Mouse (Mus musculus) midbrain, embryonic 10.5 days (tissue): Measurements from ENCODE around the gene Large2. TPM values are rescaled to one million over a fixed set of nuclear protein-coding genes. Genes with fewer than 3 reads are reported as not detected.
A peak's percentile ranks its signal among the peaks of the same experiment; 100 is the strongest.

Experiments
- DNase-seq: peaks from one replicate; pipeline ENCODE4 v3.0.0-alpha.2; 2017; ENCODE audit warnings: low spot score
- H3K27ac ChIP-seq: fragments of 300-500 bp; sonication (generic); replicated peaks from 2 replicates; pipeline ENCODE4 v1.5.1; 2016; ENCODE audit warnings: mild to moderate bottlenecking
- H3K27me3 ChIP-seq: fragments of 300-500 bp; sonication (generic); 2 replicates; pipeline ENCODE4 v1.6.1; 2016; ENCODE audit warnings: low read depth, mild to moderate bottlenecking; ENCODE audit not compliant: poor library complexity, severe bottlenecking
- H3K36me3 ChIP-seq: fragments of 300-500 bp; sonication (generic); 2 replicates; pipeline ENCODE4 v1.6.1; 2016; ENCODE audit warnings: mild to moderate bottlenecking, moderate library complexity
- H3K4me1 ChIP-seq: fragments of 300-500 bp; sonication (generic); 2 replicates; pipeline ENCODE4 v1.6.1; 2016
- H3K4me3 ChIP-seq: fragments of 300-500 bp; sonication (generic); 2 replicates; pipeline ENCODE4 v1.5.1; 2016; ENCODE audit warnings: mild to moderate bottlenecking, moderate library complexity
- H3K9me3 ChIP-seq: fragments of 300-500 bp; sonication (generic); replicated peaks from 2 replicates; pipeline ENCODE4 v1.6.1; 2016; ENCODE audit warnings: mild to moderate bottlenecking
- WGBS: fragments of 180-500 bp; shearing (Covaris S2); methylation state at CpG from one replicate; pipeline ENCODE4 v1.1.7; 2016; 5-methylcytosine and 5-hydroxymethylcytosine counted together
- microRNA-seq: library from miRNA; unstranded; fragments of <30 nt; microRNA quantifications from one replicate; pipeline ENCODE4, GENCODE M21; 2017
- polyA plus RNA-seq: library from polyadenylated mRNA; unstranded; fragments of >200 nt; fragmentation: Nextera tagmentation; extraction: Ambion mirVana; gene quantifications from 2 replicates; pipeline ENCODE4 v1.2.1, GENCODE M21; 2016

Gene Large2
- polyA plus RNA-seq, 1 experiment from 2014 or later = 25.6 TPM

DNA sequence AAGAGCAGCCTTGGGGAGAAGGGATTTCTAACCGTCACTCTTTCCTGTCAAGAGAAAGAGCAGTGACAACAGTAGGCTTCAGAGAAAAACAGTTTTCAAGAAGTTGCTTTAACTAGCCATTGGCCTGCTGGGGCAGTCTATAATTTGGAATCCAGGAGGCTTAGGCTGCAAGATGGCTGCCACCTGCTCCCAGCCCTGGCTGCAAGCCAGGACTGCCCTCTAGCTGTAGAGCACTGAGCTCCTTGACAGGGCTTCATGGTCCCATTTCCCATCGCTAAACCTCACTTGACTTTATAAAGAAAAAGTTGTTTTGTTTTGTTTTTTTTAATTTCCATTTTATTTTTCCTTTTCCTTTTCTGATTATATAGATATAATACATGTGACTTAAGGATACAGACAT, 43.3 kb downstream of the Large2 start:
- WGBS = 86% methylated on average over 2 of the region's 2 CpGs
- Histone ChIP-seq H3K4me1 (no peaks in the 10 kb centered on the region), H3K27ac (no peak overlapping the region), H3K9me3 (no peaks in the 10 kb centered on the region), H3K4me3 (no peak overlapping the region), H3K27me3 (no peaks in the 10 kb centered on the region), H3K36me3 (peaks cover 93% of the 10 kb centered on the region)
- DNase-seq = no peak

DNA sequence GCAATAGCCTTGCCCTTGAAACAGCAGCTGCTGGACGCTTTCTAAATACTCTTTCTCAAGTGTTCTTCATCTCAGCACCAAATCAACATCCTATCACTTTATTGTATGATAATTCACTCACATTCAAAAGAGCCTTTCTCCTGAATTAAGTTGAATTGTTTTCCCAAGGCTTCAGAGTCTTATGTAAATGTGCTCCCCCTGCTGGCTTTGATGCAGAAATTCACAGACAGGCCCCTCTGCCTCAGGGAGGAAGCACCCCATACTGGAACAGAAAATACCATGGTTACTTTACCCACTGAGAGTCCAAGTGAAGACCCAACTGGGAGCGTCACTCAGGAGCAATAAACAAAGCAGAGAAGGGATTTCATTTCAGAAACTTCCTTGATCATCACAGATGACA, 43.8 kb downstream of the Large2 start:
- peak; percentile 14 for DNase-seq
- WGBS = 54% methylated on average over 2 of the region's 2 CpGs
- Histone ChIP-seq H3K9me3 (no peaks in the 10 kb centered on the region), H3K27me3 (no peaks in the 10 kb centered on the region), H3K4me1 (no peaks in the 10 kb centered on the region), H3K36me3 (peaks cover 97% of the 10 kb centered on the region), H3K27ac (no peak overlapping the region), H3K4me3 (no peak overlapping the region)

DNA sequence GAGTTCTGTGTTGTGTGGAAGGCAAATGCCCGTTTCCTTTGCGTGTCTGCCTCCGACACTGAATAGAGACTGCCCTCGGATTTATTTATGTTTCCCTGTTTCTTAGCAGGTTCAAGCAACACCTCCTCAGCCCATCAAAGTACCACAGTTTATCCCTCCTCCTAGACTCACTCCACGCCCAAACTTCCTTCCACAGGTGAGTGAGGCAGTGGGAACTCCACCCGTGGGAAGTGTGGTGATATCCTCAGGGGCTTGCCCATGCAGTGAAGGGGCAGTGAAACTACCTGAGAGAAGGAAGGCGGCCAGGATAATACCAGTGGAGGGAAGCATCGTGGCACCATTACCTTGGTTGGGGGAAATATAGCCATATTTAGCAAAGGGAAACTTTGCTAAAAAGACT, 46.5 kb downstream of the Large2 start:
- Histone ChIP-seq H3K27me3 (no peaks in the 10 kb centered on the region), H3K36me3 (peaks cover 94% of the 10 kb centered on the region), H3K4me3 (no peak overlapping the region), H3K4me1 (no peaks in the 10 kb centered on the region), H3K27ac (no peak overlapping the region), H3K9me3 (no peaks in the 10 kb centered on the region)
- no peak for DNase-seq
- 94% methylated on average over 8 of the region's 8 CpGs for WGBS

DNA sequence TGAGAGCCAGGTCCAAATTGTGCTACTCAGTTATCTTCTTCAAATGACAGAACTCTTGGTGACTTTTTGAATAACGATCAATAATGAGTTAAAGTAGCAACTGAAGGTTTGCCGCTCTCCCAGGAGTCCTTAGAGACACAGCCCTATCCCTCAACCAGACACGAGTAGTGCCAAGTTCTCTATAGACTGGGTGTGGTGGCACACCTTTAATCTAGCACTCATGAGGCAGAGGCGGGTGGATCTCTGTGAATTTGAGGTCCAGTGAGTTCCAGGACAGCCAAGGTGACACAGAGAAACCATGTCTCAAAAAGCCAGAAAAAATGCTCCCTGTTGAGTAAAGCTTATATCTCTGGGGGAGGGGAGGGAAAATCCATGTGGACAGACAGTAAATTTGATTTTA, 47.1 kb downstream of the Large2 start:
- Histone ChIP-seq H3K4me3 (no peak overlapping the region), H3K9me3 (no peaks in the 10 kb centered on the region), H3K27me3 (no peaks in the 10 kb centered on the region), H3K27ac (no peak overlapping the region), H3K36me3 (peaks cover 95% of the 10 kb centered on the region), H3K4me1 (no peaks in the 10 kb centered on the region)
- DNase-seq = no peak
- WGBS = 92% methylated on average over 4 of the region's 4 CpGs

DNA sequence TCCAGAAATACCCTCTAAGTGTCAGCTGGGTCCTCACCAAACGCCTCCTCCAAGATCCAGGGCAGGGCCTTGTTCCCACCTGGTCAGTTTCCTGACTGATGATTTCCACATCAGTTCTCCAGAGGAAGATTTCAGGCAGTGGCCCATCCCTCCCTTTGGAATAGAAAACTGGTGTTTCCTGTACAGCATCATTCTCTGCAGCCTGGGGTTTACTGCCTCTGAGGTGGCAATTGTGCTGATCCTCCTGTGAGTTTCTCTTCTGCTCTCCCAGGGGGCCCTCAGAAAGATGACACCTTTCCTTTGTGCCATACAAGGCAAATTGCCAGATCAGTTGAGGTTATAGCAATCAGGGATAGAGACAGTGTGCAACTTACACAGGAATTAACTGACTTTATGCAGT, 48.4 kb downstream of the Large2 start:
- H3K27me3 ChIP-seq = no peaks in the 10 kb centered on the region
- H3K36me3 ChIP-seq = peaks cover 95% of the 10 kb centered on the region
- 78% methylated on average over 1 of the region's 1 CpGs for WGBS
- H3K27ac ChIP-seq = no peak overlapping the region
- no peak overlapping the region for H3K4me3 ChIP-seq
- no peaks in the 10 kb centered on the region for H3K4me1 ChIP-seq
- no peak for DNase-seq
- H3K9me3 ChIP-seq = no peaks in the 10 kb centered on the region

DNA sequence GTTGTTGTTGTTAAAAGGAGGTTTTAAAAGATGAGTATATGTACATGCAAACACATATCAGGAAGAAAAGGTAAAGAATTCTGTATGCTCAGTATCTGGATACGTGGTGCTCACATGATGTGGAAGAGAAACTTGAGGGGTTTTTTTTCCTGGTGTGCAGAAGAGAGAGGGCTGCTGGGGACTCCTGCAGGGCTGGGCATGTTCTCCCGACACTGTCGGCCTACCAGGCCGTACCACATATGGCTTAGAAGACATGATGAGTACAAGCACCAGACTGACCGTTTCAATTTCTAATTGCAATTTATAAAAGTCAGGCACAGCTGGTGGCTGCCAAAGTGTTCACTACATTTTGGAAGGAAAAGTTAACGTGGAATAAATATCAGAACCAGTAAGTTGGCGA, 49.0 kb downstream of the Large2 start:
- 92% methylated on average over 7 of the region's 7 CpGs for WGBS
- no peak overlapping the region for H3K4me3 ChIP-seq
- peaks cover 95% of the 10 kb centered on the region for H3K36me3 ChIP-seq
- H3K27ac ChIP-seq = no peak overlapping the region
- no peaks in the 10 kb centered on the region for H3K9me3 ChIP-seq
- no peaks in the 10 kb centered on the region for H3K27me3 ChIP-seq
- H3K4me1 ChIP-seq = no peaks in the 10 kb centered on the region
- DNase-seq = no peak

DNA sequence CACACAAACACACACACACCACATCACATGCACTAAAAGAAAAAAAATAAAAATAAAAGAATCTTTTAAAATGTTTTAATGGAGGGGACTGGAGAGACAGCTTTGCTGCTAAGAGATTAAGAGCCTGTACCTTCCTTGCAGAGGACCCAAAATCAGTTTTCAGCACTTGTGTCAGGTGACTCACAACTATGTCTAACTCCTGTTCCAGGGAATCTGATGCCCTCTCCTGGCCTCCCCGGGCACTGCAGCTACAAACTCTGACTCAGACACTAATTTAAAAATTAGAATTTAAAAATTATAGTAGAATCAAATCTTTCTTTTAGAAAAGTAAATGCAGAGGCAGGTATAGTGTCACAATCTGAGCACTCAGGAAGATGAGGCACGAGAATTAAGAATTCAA, 52.0 kb downstream of the Large2 start:
- DNase-seq = peak; percentile 14
- no peaks in the 10 kb centered on the region for H3K9me3 ChIP-seq
- H3K4me3 ChIP-seq = no peak overlapping the region
- WGBS = 85% methylated on average over 2 of the region's 2 CpGs
- no peak overlapping the region for H3K27ac ChIP-seq
- peaks cover 77% of the 10 kb centered on the region for H3K36me3 ChIP-seq
- no peaks in the 10 kb centered on the region for H3K27me3 ChIP-seq
- H3K4me1 ChIP-seq = no peaks in the 10 kb centered on the region

DNA sequence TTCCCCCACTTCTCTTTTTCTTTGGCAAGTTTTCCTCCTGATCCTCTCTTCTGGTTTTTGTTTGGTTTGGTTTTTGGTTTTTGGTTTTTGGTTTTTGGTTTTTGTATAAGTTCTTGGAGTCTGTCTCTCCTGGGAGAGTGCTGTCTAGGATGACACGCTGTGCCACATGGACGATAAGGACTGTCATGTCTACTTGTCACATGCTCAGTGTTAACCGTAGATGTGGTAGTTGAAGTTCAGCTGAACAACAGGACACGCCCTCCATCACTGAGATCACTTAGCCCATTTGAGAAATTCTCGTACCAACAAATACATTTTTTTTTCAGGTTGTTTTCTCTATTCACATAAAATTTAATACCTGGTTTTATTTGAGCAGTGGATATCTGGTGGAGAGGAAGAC, 57.4 kb downstream of the Large2 start:
- H3K36me3 ChIP-seq = peaks cover 35% of the 10 kb centered on the region
- H3K4me3 ChIP-seq = no peak overlapping the region
- no peak overlapping the region for H3K27ac ChIP-seq
- H3K9me3 ChIP-seq = no peaks in the 10 kb centered on the region
- 91% methylated on average over 5 of the region's 5 CpGs for whole genome bisulfite sequencing
- no peaks in the 10 kb centered on the region for H3K4me1 ChIP-seq
- no peaks in the 10 kb centered on the region for H3K27me3 ChIP-seq
- DNase-seq = no peak

DNA sequence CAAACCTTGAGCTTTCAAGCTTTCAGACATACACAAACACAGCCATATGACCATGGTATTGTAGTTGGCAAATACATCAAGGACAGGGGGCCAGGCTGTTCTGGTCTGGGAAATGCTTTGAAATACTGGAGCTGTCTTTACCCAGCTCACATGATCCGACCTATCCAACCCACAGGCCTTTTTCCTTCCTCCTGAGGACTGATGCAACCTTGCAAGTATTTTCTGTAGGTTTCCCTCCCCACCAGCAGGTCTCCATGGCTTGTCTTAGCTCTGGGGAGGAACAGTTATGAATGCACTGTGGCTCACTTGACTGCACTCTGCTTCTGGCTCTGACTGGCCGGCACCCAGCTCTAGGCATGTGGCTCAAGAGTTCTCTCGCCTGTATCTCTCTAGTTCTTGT, 58.0 kb downstream of the Large2 start:
- Histone ChIP-seq H3K36me3 (peaks cover 29% of the 10 kb centered on the region), H3K4me1 (no peaks in the 10 kb centered on the region), H3K27ac (no peak overlapping the region), H3K9me3 (no peaks in the 10 kb centered on the region), H3K27me3 (no peaks in the 10 kb centered on the region), H3K4me3 (no peak overlapping the region)
- 79% methylated on average over 3 of the region's 3 CpGs for WGBS
- DNase-seq = no peak

Small RNAs within 50 kb of the gene (microRNA-seq; reads per million reads assigned to microRNA genes)
- gene Mir7000 = not detected

Other genes with a start within 250 kb of the Large2 start
- gene Pex16, start 193 bp downstream of the Large2 start, polyA plus RNA-seq = 26.1 and 27.1 TPM in 2 replicates
- 4.1 and 5.2 TPM in 2 replicates for gene 1700029I15Rik, start 7.7 kb upstream of the Large2 start, polyA plus RNA-seq
- gene Mapk8ip1, start 26.4 kb upstream of the Large2 start, polyA plus RNA-seq = 58.3 and 70.5 TPM in 2 replicates
- 32.8 and 36.2 TPM in 2 replicates for gene Cry2, start 59.2 kb upstream of the Large2 start, polyA plus RNA-seq
- 12.8 and 15.1 TPM in 2 replicates for gene Slc35c1, start 85.7 kb upstream of the Large2 start, polyA plus RNA-seq
- 5.1 and 5.7 TPM in 2 replicates for gene Chst1, start 224.8 kb upstream of the Large2 start, polyA plus RNA-seq